Mouse (Mus musculus) limb, embryonic 12.5 days (tissue): ENCODE results near the gene Gxylt1. TPM values are rescaled to one million over a fixed set of nuclear protein-coding genes. Genes with fewer than 3 reads are reported as not detected.
"Not testable (repeated sequence)": the region's sequence is repeated elsewhere in the genome, so short reads cannot be mapped to it uniquely, and the experiment has no call there.

Experiments used
- ATAC-seq: fragments of 200-750 bp; cut with Nextera tagmentation; 2 replicates; pipeline ENCODE4 v1.8.0; 2017; ENCODE audit warnings: low read depth, moderate TSS enrichment; ENCODE audit not compliant: insufficient number of reproducible peaks, insufficient read depth, low FRiP score, low TSS enrichment
- H3K27ac ChIP-seq: fragments of 300-500 bp; sonication (generic); 2 replicates; pipeline ENCODE4 v1.5.1; 2016; ENCODE audit warnings: mild to moderate bottlenecking, moderate library complexity
- H3K27me3 ChIP-seq: fragments of 300-500 bp; sonication (generic); 2 replicates; pipeline ENCODE4 v1.6.1; 2016; ENCODE audit warnings: mild to moderate bottlenecking, moderate library complexity
- H3K36me3 ChIP-seq: fragments of 300-500 bp; sonication (generic); 2 replicates; pipeline ENCODE4 v1.6.1; 2016; ENCODE audit warnings: mild to moderate bottlenecking, moderate library complexity
- H3K4me1 ChIP-seq: fragments of 300-500 bp; sonication (generic); replicated peaks from 2 replicates; pipeline ENCODE4 v1.6.1; 2016
- H3K4me2 ChIP-seq: fragments of 300-500 bp; sonication (generic); 2 replicates; pipeline ENCODE4 v1.6.1; 2016; ENCODE audit warnings: mild to moderate bottlenecking, moderate library complexity
- H3K4me3 ChIP-seq: fragments of 300-500 bp; sonication (generic); replicated peaks from 2 replicates; pipeline ENCODE4 v1.5.1; 2016; ENCODE audit warnings: mild to moderate bottlenecking
- H3K9ac ChIP-seq: fragments of 300-500 bp; sonication (generic); replicated peaks from 2 replicates; pipeline ENCODE4 v1.6.1; 2016; ENCODE audit warnings: mild to moderate bottlenecking, moderate library complexity
- H3K9me3 ChIP-seq: fragments of 300-500 bp; sonication (generic); 2 replicates; pipeline ENCODE4 v1.6.1; 2016; ENCODE audit warnings: mild to moderate bottlenecking, moderate library complexity
- WGBS: fragments of 180-500 bp; shearing (Covaris S2); methylation state at CpG from one replicate; pipeline ENCODE4 v1.1.7; 2016; 5-methylcytosine and 5-hydroxymethylcytosine counted together
- polyA plus RNA-seq: library from polyadenylated mRNA; unstranded; fragments of >200 nt; fragmentation: Nextera tagmentation; extraction: Ambion mirVana; gene quantifications from 2 replicates; pipeline ENCODE4 v1.2.1, GENCODE M21; 2016

The Gxylt1 gene
- polyA plus RNA-seq, 1 experiment from 2014 or later = 25.9 TPM

GRCm38 (mm10) chr15:93263566-93263965 is 11.4 kb downstream of the Gxylt1 start:
- no peak overlapping the region for H3K9ac ChIP-seq
- H3K4me3 ChIP-seq = no peak overlapping the region
- H3K36me3 ChIP-seq = peaks cover 25% of the 10 kb centered on the region
- WGBS = 87% methylated on average over 7 of the region's 7 CpGs
- H3K9me3 ChIP-seq = no peaks in the 10 kb centered on the region
- ATAC-seq = no peak
- no peaks in the 10 kb centered on the region for H3K27me3 ChIP-seq
- no peak overlapping the region for H3K27ac ChIP-seq
- H3K4me1 ChIP-seq = peaks cover 4% of the 10 kb centered on the region
- H3K4me2 ChIP-seq = no peak overlapping the region

GRCm38 (mm10) chr15:93262818-93263217 is 12.2 kb downstream of the Gxylt1 start:
- Histone ChIP-seq H3K9me3 (no peaks in the 10 kb centered on the region), H3K4me2 (no peak overlapping the region), H3K36me3 (peaks cover 33% of the 10 kb centered on the region), H3K4me3 (no peak overlapping the region), H3K27ac (no peak overlapping the region), H3K9ac (no peak overlapping the region), H3K4me1 (peaks cover 4% of the 10 kb centered on the region), H3K27me3 (no peaks in the 10 kb centered on the region)
- ATAC-seq = no peak
- WGBS = 68% methylated on average over 5 of the region's 5 CpGs

GRCm38 (mm10) chr15:93262274-93262673 is 12.7 kb downstream of the Gxylt1 start:
- H3K27ac ChIP-seq = no peak overlapping the region
- WGBS = 89% methylated on average over 5 of the region's 5 CpGs
- no peak overlapping the region for H3K4me2 ChIP-seq
- H3K4me3 ChIP-seq = no peak overlapping the region
- H3K4me1 ChIP-seq = peaks cover under 1% of the 10 kb centered on the region; the same call in 1 of the 2 replicates
- no peak for ATAC-seq
- no peak overlapping the region for H3K9ac ChIP-seq
- no peaks in the 10 kb centered on the region for H3K27me3 ChIP-seq
- H3K9me3 ChIP-seq = no peaks in the 10 kb centered on the region
- H3K36me3 ChIP-seq = peaks cover 37% of the 10 kb centered on the region

- peaks cover 53% of the 10 kb centered on the region for H3K36me3 ChIP-seq
- WGBS = 76% methylated on average over 8 of the region's 8 CpGs
- no peak overlapping the region for H3K9ac ChIP-seq
Measured at GRCm38 (mm10) chr15:93259933-93260332, 15.0 kb downstream of the Gxylt1 start.

GRCm38 (mm10) chr15:93255295-93255694 is 19.7 kb downstream of the Gxylt1 start:
- Histone ChIP-seq H3K27me3 (no peaks in the 10 kb centered on the region), H3K4me1 (peaks cover 10% of the 10 kb centered on the region; the same call in 1 of the 2 replicates), H3K4me2 (no peak overlapping the region), H3K36me3 (peaks cover 63% of the 10 kb centered on the region), H3K9ac (no peak overlapping the region), H3K27ac (peak overlapping the region; percentile 45; the same call in 1 of the 2 replicates), H3K9me3 (no peaks in the 10 kb centered on the region), H3K4me3 (no peak overlapping the region)
- WGBS = 29% methylated on average over 10 of the region's 10 CpGs
- no peak for ATAC-seq

More at GRCm38 (mm10) chr15:93259933-93260332, 15.0 kb downstream of the Gxylt1 start:
- Histone ChIP-seq H3K27me3 (no peaks in the 10 kb centered on the region), H3K4me2 (no peak overlapping the region), H3K4me1 (peaks cover 6% of the 10 kb centered on the region; the same call in 1 of the 2 replicates), H3K27ac (no peak overlapping the region), H3K4me3 (no peak overlapping the region), H3K9me3 (no peaks in the 10 kb centered on the region)
- no peak for ATAC-seq

GRCm38 (mm10) chr15:93253172-93253571 is 21.8 kb downstream of the Gxylt1 start:
- WGBS = 87% methylated on average over 8 of the region's 8 CpGs
- Histone ChIP-seq H3K27ac (no peak overlapping the region), H3K27me3 (no peaks in the 10 kb centered on the region), H3K36me3 (peaks cover 65% of the 10 kb centered on the region), H3K4me1 (peaks cover 10% of the 10 kb centered on the region; the same call in 1 of the 2 replicates), H3K9me3 (no peaks in the 10 kb centered on the region), H3K9ac (no peak overlapping the region), H3K4me2 (no peak overlapping the region), H3K4me3 (no peak overlapping the region)
- ATAC-seq = no peak

GRCm38 (mm10) chr15:93252396-93252795 is 22.6 kb downstream of the Gxylt1 start:
- H3K36me3 ChIP-seq = peaks cover 64% of the 10 kb centered on the region
- 88% methylated on average over 6 of the region's 6 CpGs for WGBS
- ATAC-seq = no peak

GRCm38 (mm10) chr15:93251553-93252250 is 23.3 kb downstream of the Gxylt1 start:
- H3K9me3 ChIP-seq = no peaks in the 10 kb centered on the region
- no peak overlapping the region for H3K4me2 ChIP-seq
- H3K4me3 ChIP-seq = no peak overlapping the region
- WGBS = 70% methylated on average over 13 of the region's 13 CpGs
- peaks cover 64% of the 10 kb centered on the region for H3K36me3 ChIP-seq
- ATAC-seq = no peak
- H3K4me1 ChIP-seq = peaks cover 10% of the 10 kb centered on the region; the same call in 1 of the 2 replicates
- H3K9ac ChIP-seq = no peak overlapping the region
- H3K27me3 ChIP-seq = no peaks in the 10 kb centered on the region
- H3K27ac ChIP-seq = no peak overlapping the region

More at GRCm38 (mm10) chr15:93252396-93252795, 22.6 kb downstream of the Gxylt1 start:
- Histone ChIP-seq H3K4me2 (no peak overlapping the region), H3K9ac (no peak overlapping the region), H3K27me3 (no peaks in the 10 kb centered on the region), H3K4me3 (no peak overlapping the region), H3K4me1 (peaks cover 10% of the 10 kb centered on the region; the same call in 1 of the 2 replicates), H3K9me3 (no peaks in the 10 kb centered on the region), H3K27ac (no peak overlapping the region)

GRCm38 (mm10) chr15:93243202-93243601 is 31.8 kb downstream of the Gxylt1 start:
- H3K9ac ChIP-seq = no peak overlapping the region
- no peak overlapping the region for H3K4me2 ChIP-seq
- WGBS = 60% methylated on average over 10 of the region's 10 CpGs
- H3K27ac ChIP-seq = no peak overlapping the region
- H3K27me3 ChIP-seq = no peaks in the 10 kb centered on the region
- H3K36me3 ChIP-seq = peaks cover 76% of the 10 kb centered on the region
- ATAC-seq = no peak
- H3K9me3 ChIP-seq = no peaks in the 10 kb centered on the region
- H3K4me1 ChIP-seq = peaks cover 9% of the 10 kb centered on the region
- no peak overlapping the region for H3K4me3 ChIP-seq

GRCm38 (mm10) chr15:93236456-93236855 is 38.5 kb downstream of the Gxylt1 start:
- H3K9me3 ChIP-seq = peaks cover 12% of the 10 kb centered on the region
- H3K27ac ChIP-seq, H3K4me3 ChIP-seq, H3K4me2 ChIP-seq, ATAC-seq, H3K27me3 ChIP-seq, H3K4me1 ChIP-seq, H3K9ac ChIP-seq: not testable (repeated sequence)
- peaks cover 27% of the 10 kb centered on the region for H3K36me3 ChIP-seq
- WGBS = 88% methylated on average over 10 of the region's 10 CpGs

GRCm38 (mm10) chr15:93229028-93229427 is 46.0 kb downstream of the Gxylt1 start:
- peaks cover 7% of the 10 kb centered on the region for H3K9me3 ChIP-seq
- no peaks in the 10 kb centered on the region for H3K4me1 ChIP-seq
- 85% methylated on average over 11 of the region's 11 CpGs for WGBS
- no peak overlapping the region for H3K9ac ChIP-seq
- H3K27me3 ChIP-seq = no peaks in the 10 kb centered on the region
- H3K36me3 ChIP-seq = no peaks in the 10 kb centered on the region
- no peak overlapping the region for H3K4me3 ChIP-seq
- no peak overlapping the region for H3K4me2 ChIP-seq
- ATAC-seq = no peak
- no peak overlapping the region for H3K27ac ChIP-seq

- 86% methylated on average over 10 of the region's 10 CpGs for WGBS
- no peaks in the 10 kb centered on the region for H3K36me3 ChIP-seq
Measured at GRCm38 (mm10) chr15:93228375-93228774, 46.6 kb downstream of the Gxylt1 start.

More at GRCm38 (mm10) chr15:93228375-93228774, 46.6 kb downstream of the Gxylt1 start:
- Histone ChIP-seq H3K4me3 (no peak overlapping the region), H3K9ac (no peak overlapping the region), H3K9me3 (peaks cover under 1% of the 10 kb centered on the region), H3K4me2 (no peak overlapping the region), H3K4me1 (no peaks in the 10 kb centered on the region), H3K27ac (no peak overlapping the region), H3K27me3 (no peaks in the 10 kb centered on the region)
- ATAC-seq = no peak
